In genomic region chr4:43031237-43031995, GRCm38 (mm10) we compare ENCODE assay signal across 8 mouse cellular contexts. TPM values are rescaled to one million over a fixed set of nuclear protein-coding genes. Genes with fewer than 3 reads are reported as not detected.
A peak's percentile ranks its signal among the peaks of the same experiment; 100 is the strongest.
DNase-seq lines count a peak whose midpoint lies in the region; ATAC-seq lines count a peak whose summit lies in the region.

Gene Stoml2, minus strand, starts transcription at chr4:43031710.

- peaks cover 11% of the 10 kb centered on the region; the same call in 1 of the 2 replicates for H3K79me2 ChIP-seq in macrophage (ENCODE audit: inconsistent target)

- peak within 1 kb of the TSS; percentile 81 for H3K4me3 ChIP-seq in hindbrain, embryonic 16.5 days (ENCODE audit: low read length)
- peak within 1 kb of the TSS; percentile 87 for H3K4me3 ChIP-seq in macrophage (ENCODE audit: inconsistent target)

- peak within 1 kb of the TSS; percentile 78 for H3K4me2 ChIP-seq in hindbrain, embryonic 16.5 days (ENCODE audit: low read length)

- peak; percentile 81 for DNase-seq in T-cell, adult 2 months (ENCODE audit: low spot score)
- peak; percentile 94 for DNase-seq in cerebellum, postnatal 36 days
- DNase-seq in gastrocnemius, adult 18-20 months (ENCODE audit: low spot score), result peak; percentile 94
- DNase-seq in left cerebral cortex, adult 18-20 months (ENCODE audit: low spot score in 2 of 2), result peak; percentile 89 to 92
- peak; percentile 96 for DNase-seq in right cerebral cortex, adult 18-20 months
- DNase-seq in urinary bladder, postnatal 10 days (ENCODE audit: low spot score), result peak; percentile 71

- no peaks in the 10 kb centered on the region for H3K9me3 ChIP-seq in hindbrain, embryonic 16.5 days (ENCODE audit: control insufficient read depth, low read length)

- H3K27ac ChIP-seq in hindbrain, embryonic 16.5 days (ENCODE audit: low read depth, low read length), result peak within 1 kb of the TSS; percentile 88
- peak within 1 kb of the TSS; percentile 65 for H3K27ac ChIP-seq in macrophage

- ATAC-seq in hindbrain, embryonic 16.5 days, result peak; percentile 97

- under 1% methylated on average over 38 of the region's 38 CpGs for WGBS in hindbrain, embryonic 16.5 days
- 3% methylated on average over 33 of the region's 38 CpGs for WGBS in macrophage (ENCODE audit: missing documents)

- peaks cover 16% of the 10 kb centered on the region for H3K4me1 ChIP-seq in hindbrain, embryonic 16.5 days (ENCODE audit: control insufficient read depth, insufficient read depth, low read depth, low read length)

- peaks cover 36% of the 10 kb centered on the region for H3K36me3 ChIP-seq in hindbrain, embryonic 16.5 days (ENCODE audit: control insufficient read depth, insufficient read depth, low read length)
- H3K36me3 ChIP-seq in macrophage (ENCODE audit: inconsistent target), result peaks cover 46% of the 10 kb centered on the region

- no peaks in the 10 kb centered on the region for H3K27me3 ChIP-seq in hindbrain, embryonic 16.5 days (replicated peaks; ENCODE audit: control insufficient read depth, insufficient read depth, low read length)

- peak within 1 kb of the TSS; percentile 88 for H3K9ac ChIP-seq in hindbrain, embryonic 16.5 days (ENCODE audit: low read depth, low read length)

RNA-seq across cellular contexts. Expression of gene Stoml2, which starts in this region (rescaled TPM):
- 100 to 1,000 TPM in 1 of 2 experiments, 10 to 100 TPM in 1; 88.9 to 105 TPM for total RNA-seq in gastrocnemius, adult 18-20 months (2021)
- polyA plus RNA-seq in hindbrain, embryonic 16.5 days (2015; fragmentation: Nextera tagmentation; extraction: Ambion mirVana), result 234 and 261 TPM in 2 replicates
- total RNA-seq in left cerebral cortex, adult 18-20 months (2021), result 100 to 1,000 TPM; 104 to 113 TPM
- total RNA-seq in macrophage (2018; cell fraction: chromatin; rRNA removed), result 10 to 100 TPM; 12.1 to 49.8 (median 30.2) TPM
- 10 to 100 TPM; 23.9 to 43.6 (median 34.7) TPM for total RNA-seq in macrophage (2018; cell fraction: cytosol; rRNA removed)
- 10 to 100 TPM; 10.9 to 33.0 (median 21.7) TPM for total RNA-seq in macrophage (2018; cell fraction: nucleus; rRNA removed)
- 35.0 to 52.0 TPM (median 48.6 TPM) in 3 replicates for polyA plus RNA-seq in macrophage (2018)

Comparison
In these comparisons a context has a peak if more than half of its experiments do, and no peak if none do; other contexts are left out.
1. Peak in every context shown above with its lines: DNase-seq, ATAC-seq, H3K4me3 ChIP-seq and H3K27ac ChIP-seq.